Mouse (Mus musculus): ENCODE measurements at regions not wholly inside any gene's neighbourhood (a gene's known extent, or its start where the extent isn't known, plus 50 kb on each side); places are given as distances from the start of the nearest gene placed in this dataset.

DNA sequence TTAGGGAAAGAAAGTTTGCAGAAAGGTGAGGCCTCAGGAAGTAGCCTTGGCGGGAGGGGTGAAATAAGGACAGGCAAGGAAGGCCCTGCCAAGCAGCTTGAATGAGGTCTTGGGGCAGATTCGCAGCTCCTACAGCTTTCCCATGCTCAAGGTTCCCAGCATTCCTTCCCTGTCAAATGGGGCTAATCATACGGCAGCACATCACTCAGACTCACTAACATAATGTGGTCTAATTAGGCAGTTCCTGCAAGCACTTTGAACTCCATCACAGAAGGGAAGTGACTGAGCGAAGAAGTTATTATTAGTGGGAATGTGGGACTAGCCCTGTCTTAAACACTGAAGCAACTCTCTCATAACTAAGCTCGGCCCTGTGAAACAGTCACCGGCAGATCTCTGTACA lies 87.1 kb upstream of the Gm10260 start:
- Histone ChIP-seq H3K36me3 (ENCODE audit: control insufficient read depth, insufficient read depth) (no peaks in the 10 kb centered on the region), H3K27me3 (ENCODE audit: control insufficient read depth, insufficient read depth, insufficient read length) (no peaks in the 10 kb centered on the region), H3K79me3 (ENCODE audit: low read depth) (no peaks in the 10 kb centered on the region), H3ac (ENCODE audit: control insufficient read depth, insufficient read length, low read depth) (no peak overlapping the region), H3K4me3 (ENCODE audit: insufficient read depth, poor library complexity, severe bottlenecking) (no peak overlapping the region), H3K79me2 (ENCODE audit: control insufficient read depth, insufficient read depth) (no peaks in the 10 kb centered on the region)
- TF ChIP-seq MYOD1 (IDR thresholded peaks at IDR 0.05; ENCODE audit: control insufficient read depth, insufficient read length, low read depth) (no peak), FOSL1 (IDR thresholded peaks at IDR 0.05; ENCODE audit: insufficient read depth, low read length, poor library complexity, severe bottlenecking) (no peak), MAX (IDR thresholded peaks at IDR 0.05) (no peak), MYOG (IDR thresholded peaks at IDR 0.05; ENCODE audit: control insufficient read depth, extremely low read depth, insufficient read length) (no peak), USF1 (IDR thresholded peaks at IDR 0.05; ENCODE audit: low read depth) (no peak), CEBPB (IDR thresholded peaks at IDR 0.05; ENCODE audit: low read depth) (no peak), CTCF (IDR thresholded peaks at IDR 0.05; ENCODE audit: control insufficient read depth, insufficient read depth, insufficient read length) (no peak)

DNA sequence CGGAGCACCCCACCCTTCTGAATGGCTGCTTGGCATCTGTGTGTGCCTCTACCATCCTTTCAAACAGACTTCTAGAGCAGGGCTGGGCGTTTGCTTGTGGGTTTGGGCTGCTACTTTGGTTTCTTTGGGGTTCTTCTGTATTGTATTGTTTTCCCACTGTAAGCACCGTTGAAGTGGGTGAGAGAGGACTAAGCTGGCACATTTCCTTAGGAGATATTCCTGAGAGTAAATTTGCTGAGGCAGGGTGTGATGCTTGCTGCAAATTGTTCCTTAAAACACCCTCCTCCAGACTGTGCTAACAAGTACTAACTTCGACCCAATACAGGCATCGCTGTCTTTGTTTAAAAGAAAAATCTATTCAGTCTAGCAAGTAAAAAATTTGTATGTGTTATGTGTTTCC lies 84.7 kb upstream of the Gm10260 start:
- no peak for TF ChIP-seq FOSL1 (IDR thresholded peaks at IDR 0.05; ENCODE audit: insufficient read depth, low read length, poor library complexity, severe bottlenecking)
- no peak for TF ChIP-seq CTCF (IDR thresholded peaks at IDR 0.05; ENCODE audit: control insufficient read depth, insufficient read depth, insufficient read length)
- no peak for TF ChIP-seq CEBPB (IDR thresholded peaks at IDR 0.05; ENCODE audit: low read depth)
- TF ChIP-seq USF1 (IDR thresholded peaks at IDR 0.05; ENCODE audit: low read depth), result no peak
- TF ChIP-seq MAX (IDR thresholded peaks at IDR 0.05), result no peak
- TF ChIP-seq MYOD1 (IDR thresholded peaks at IDR 0.05; ENCODE audit: control insufficient read depth, insufficient read length, low read depth), result no peak
- TF ChIP-seq MYOG (IDR thresholded peaks at IDR 0.05; ENCODE audit: control insufficient read depth, extremely low read depth, insufficient read length), result no peak
- Histone ChIP-seq H3K4me3 (ENCODE audit: insufficient read depth, poor library complexity, severe bottlenecking) (no peak overlapping the region), H3K79me2 (ENCODE audit: control insufficient read depth, insufficient read depth) (no peaks in the 10 kb centered on the region), H3K27me3 (ENCODE audit: control insufficient read depth, insufficient read depth, insufficient read length) (no peaks in the 10 kb centered on the region), H3ac (ENCODE audit: control insufficient read depth, insufficient read length, low read depth) (no peak overlapping the region), H3K79me3 (ENCODE audit: low read depth) (no peaks in the 10 kb centered on the region), H3K36me3 (ENCODE audit: control insufficient read depth, insufficient read depth) (no peaks in the 10 kb centered on the region)

DNA sequence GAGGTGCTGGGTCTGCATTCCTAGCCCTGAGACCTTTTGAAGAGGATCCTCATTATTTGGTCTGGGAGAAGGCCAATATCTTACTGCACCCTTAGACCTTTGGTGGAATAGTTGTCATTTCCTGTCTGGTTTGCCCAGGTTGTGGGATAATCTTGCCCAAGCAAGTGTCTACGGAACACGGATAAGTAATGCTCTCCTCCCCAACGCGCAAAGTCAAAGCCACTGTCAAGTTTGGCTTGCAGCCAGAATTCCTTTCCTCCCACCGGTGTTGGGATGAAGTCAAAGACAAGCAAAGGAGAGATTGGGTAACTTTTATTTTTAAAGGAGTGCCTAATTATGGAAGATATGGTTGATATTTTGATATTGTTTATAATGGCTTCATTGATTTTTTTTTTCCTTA lies 82.4 kb upstream of the Gm10260 start:
- Histone ChIP-seq H3K79me2 (ENCODE audit: control insufficient read depth, insufficient read depth) (no peaks in the 10 kb centered on the region), H3K27me3 (ENCODE audit: control insufficient read depth, insufficient read depth, insufficient read length) (no peaks in the 10 kb centered on the region), H3K79me3 (ENCODE audit: low read depth) (no peaks in the 10 kb centered on the region), H3K36me3 (ENCODE audit: control insufficient read depth, insufficient read depth) (no peaks in the 10 kb centered on the region), H3K4me3 (ENCODE audit: insufficient read depth, poor library complexity, severe bottlenecking) (no peak overlapping the region), H3ac (ENCODE audit: control insufficient read depth, insufficient read length, low read depth) (no peak overlapping the region)
- TF ChIP-seq MAX (IDR thresholded peaks at IDR 0.05) (no peak), USF1 (IDR thresholded peaks at IDR 0.05; ENCODE audit: low read depth) (no peak), CTCF (IDR thresholded peaks at IDR 0.05; ENCODE audit: control insufficient read depth, insufficient read depth, insufficient read length) (no peak), CEBPB (IDR thresholded peaks at IDR 0.05; ENCODE audit: low read depth) (no peak), MYOD1 (IDR thresholded peaks at IDR 0.05; ENCODE audit: control insufficient read depth, insufficient read length, low read depth) (no peak), MYOG (IDR thresholded peaks at IDR 0.05; ENCODE audit: control insufficient read depth, extremely low read depth, insufficient read length) (no peak), FOSL1 (IDR thresholded peaks at IDR 0.05; ENCODE audit: insufficient read depth, low read length, poor library complexity, severe bottlenecking) (no peak)

DNA sequence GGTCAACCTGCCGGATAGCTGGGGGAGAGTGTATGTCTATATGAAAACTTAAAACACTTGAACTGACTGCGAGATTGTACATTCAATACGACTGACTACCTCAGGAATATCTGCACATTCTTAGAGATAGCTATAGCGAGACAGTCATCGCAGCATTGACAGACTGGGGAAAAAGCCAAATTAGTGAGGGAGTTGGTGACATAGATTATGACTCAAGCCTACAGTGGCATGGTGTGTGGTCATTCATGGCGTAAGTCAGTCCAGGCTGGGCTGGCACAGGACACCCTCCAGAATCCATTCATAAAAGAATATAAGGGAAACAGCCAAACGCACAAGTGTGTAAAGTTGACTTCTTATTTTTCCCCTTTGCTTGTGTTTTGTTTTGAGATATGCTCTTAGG lies 81.1 kb upstream of the Gm10260 start:
- H3K79me3 ChIP-seq (ENCODE audit: low read depth), result no peaks in the 10 kb centered on the region
- no peaks in the 10 kb centered on the region for H3K27me3 ChIP-seq (ENCODE audit: control insufficient read depth, insufficient read depth, insufficient read length)
- no peaks in the 10 kb centered on the region for H3K79me2 ChIP-seq (ENCODE audit: control insufficient read depth, insufficient read depth)
- no peak overlapping the region for H3ac ChIP-seq (ENCODE audit: control insufficient read depth, insufficient read length, low read depth)
- H3K36me3 ChIP-seq (ENCODE audit: control insufficient read depth, insufficient read depth), result no peaks in the 10 kb centered on the region
- TF ChIP-seq MYOD1 (IDR thresholded peaks at IDR 0.05; ENCODE audit: control insufficient read depth, insufficient read length, low read depth), result no peak
- no peak for TF ChIP-seq FOSL1 (IDR thresholded peaks at IDR 0.05; ENCODE audit: insufficient read depth, low read length, poor library complexity, severe bottlenecking)
- no peak for TF ChIP-seq MAX (IDR thresholded peaks at IDR 0.05)
- TF ChIP-seq CEBPB (IDR thresholded peaks at IDR 0.05; ENCODE audit: low read depth), result peak; percentile 43
- no peak overlapping the region for H3K4me3 ChIP-seq (ENCODE audit: insufficient read depth, poor library complexity, severe bottlenecking)

DNA sequence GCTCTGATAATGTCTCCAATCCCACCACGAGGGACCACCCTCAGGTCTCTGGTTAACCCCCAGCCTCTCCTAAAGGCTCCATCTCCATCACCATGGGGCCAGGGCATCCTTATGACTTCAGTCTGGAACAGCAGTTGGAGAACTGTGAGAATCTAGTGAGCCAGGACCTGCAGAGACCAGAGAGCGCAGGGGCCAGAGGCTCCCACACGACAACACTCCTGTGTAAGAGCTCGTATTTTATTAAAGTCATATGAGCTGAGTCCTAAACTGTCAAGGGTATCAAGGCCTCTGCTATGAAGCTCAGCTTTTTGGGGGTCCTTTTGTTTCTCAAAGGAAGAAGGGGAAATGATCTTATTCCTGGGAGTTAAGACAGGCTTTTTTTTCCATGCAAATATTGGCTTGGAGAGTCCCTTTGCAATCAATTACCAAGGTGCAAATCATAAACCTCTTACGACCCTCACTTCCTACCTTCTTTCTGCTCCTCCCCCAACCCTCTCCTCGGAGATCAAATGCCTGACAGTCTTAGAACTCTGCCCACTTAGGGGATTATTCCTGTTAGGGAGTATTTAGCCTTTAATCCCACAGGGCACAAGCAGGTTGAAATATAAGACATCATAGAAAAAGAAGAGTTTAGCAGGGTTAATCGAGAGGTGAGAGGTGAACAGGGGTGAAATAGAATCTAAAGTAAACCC lies 79.3 kb upstream of the Gm10260 start:
- Histone ChIP-seq H3K4me3 (ENCODE audit: insufficient read depth, poor library complexity, severe bottlenecking) (no peak overlapping the region), H3K79me3 (ENCODE audit: low read depth) (no peaks in the 10 kb centered on the region), H3K36me3 (ENCODE audit: control insufficient read depth, insufficient read depth) (no peaks in the 10 kb centered on the region), H3ac (ENCODE audit: control insufficient read depth, insufficient read length, low read depth) (no peak overlapping the region), H3K79me2 (ENCODE audit: control insufficient read depth, insufficient read depth) (no peaks in the 10 kb centered on the region), H3K27me3 (ENCODE audit: control insufficient read depth, insufficient read depth, insufficient read length) (no peaks in the 10 kb centered on the region)
- TF ChIP-seq CEBPB (IDR thresholded peaks at IDR 0.05; ENCODE audit: low read depth), result no peak
- TF ChIP-seq FOSL1 (IDR thresholded peaks at IDR 0.05; ENCODE audit: insufficient read depth, low read length, poor library complexity, severe bottlenecking), result no peak

DNA sequence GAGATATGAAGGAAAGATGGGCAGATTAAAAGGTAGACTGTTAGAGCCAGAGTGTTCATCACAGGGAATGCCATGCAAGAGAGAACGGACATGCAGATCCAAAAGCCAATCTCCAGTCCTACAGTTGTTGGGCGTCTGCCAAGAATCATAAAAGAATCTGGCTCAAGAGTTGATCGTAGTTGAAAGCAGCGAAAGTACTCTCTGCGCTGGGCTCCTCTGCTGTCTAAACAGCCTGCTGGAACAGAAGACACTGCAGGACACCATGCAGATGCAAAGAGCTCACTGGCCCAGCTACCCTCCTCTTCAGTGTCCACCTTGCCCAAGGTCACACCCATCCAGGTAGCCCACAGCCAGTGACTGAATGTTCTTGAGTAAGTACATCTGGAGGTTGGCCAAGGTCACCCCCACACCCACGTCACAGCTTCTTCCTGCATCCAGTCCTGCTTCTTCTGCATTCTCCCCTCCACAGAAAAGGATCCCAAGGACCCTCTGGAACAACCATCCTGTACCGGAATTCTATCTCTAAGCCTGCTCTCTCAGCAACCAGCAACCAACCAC lies 77.1 kb upstream of the Gm10260 start:
- H3K27me3 ChIP-seq (ENCODE audit: control insufficient read depth, insufficient read depth, insufficient read length), result no peaks in the 10 kb centered on the region
- H3K79me3 ChIP-seq (ENCODE audit: low read depth), result no peaks in the 10 kb centered on the region
- H3ac ChIP-seq (ENCODE audit: control insufficient read depth, insufficient read length, low read depth), result no peak overlapping the region
- H3K79me2 ChIP-seq (ENCODE audit: control insufficient read depth, insufficient read depth), result no peaks in the 10 kb centered on the region
- TF ChIP-seq MYOD1 (IDR thresholded peaks at IDR 0.05; ENCODE audit: control insufficient read depth, insufficient read length, low read depth) (no peak), CEBPB (IDR thresholded peaks at IDR 0.05; ENCODE audit: low read depth) (no peak), MAX (IDR thresholded peaks at IDR 0.05) (no peak), MYOG (IDR thresholded peaks at IDR 0.05; ENCODE audit: control insufficient read depth, extremely low read depth, insufficient read length) (no peak), FOSL1 (IDR thresholded peaks at IDR 0.05; ENCODE audit: insufficient read depth, low read length, poor library complexity, severe bottlenecking) (no peak)
- H3K4me3 ChIP-seq (ENCODE audit: insufficient read depth, poor library complexity, severe bottlenecking), result no peak overlapping the region
- no peaks in the 10 kb centered on the region for H3K36me3 ChIP-seq (ENCODE audit: control insufficient read depth, insufficient read depth)
